Mouse (Mus musculus) v-Abl transformed pro-B cells (cell line): ENCODE data around the gene Rab11fip4.

ENCODE experiments used
- in situ Hi-C, 2 experiments: fragments of 400-800 bp; cut with MboI; formaldehyde crosslinking; loops; one replicate each; pipeline ENCODE4 v1.15.1; 2025; ENCODE audit not compliant: unreplicated experiment in 2 of 2

Rab11fip4 gene

GRCm38 (mm10) chr11:79701466-79701865 lies 110.5 kb downstream of the Rab11fip4 start:
- in situ Hi-C loops = loop anchor here in 1 of 2 experiments (5.0 kb wide), 1 partner anchor 221 kb away; no protein-coding TSS in a partner anchor

- in situ Hi-C loops = loop anchor here in 1 of 2 experiments (5.0 kb wide), 1 partner anchor 220 kb away; no protein-coding TSS in a partner anchor
These were observed 111.1 kb downstream of the Rab11fip4 start for GRCm38 (mm10) chr11:79702092-79702491.

- in situ Hi-C loops = loop anchor here in 1 of 2 experiments (5.0 kb wide), 1 partner anchor 219 kb away; no protein-coding TSS in a partner anchor
These were observed 112.4 kb downstream of the Rab11fip4 start for GRCm38 (mm10) chr11:79703452-79703851.

GRCm38 (mm10) chr11:79703885-79704291 lies 112.9 kb downstream of the Rab11fip4 start:
- in situ Hi-C loops = loop anchor here in 1 of 2 experiments (5.0 kb wide), 1 partner anchor 218 kb away; no protein-coding TSS in a partner anchor

GRCm38 (mm10) chr11:79704318-79705150 lies 113.5 kb downstream of the Rab11fip4 start:
- in situ Hi-C loops = loop anchor here (5.0 kb wide), 1 partner anchor 218 kb away; no protein-coding TSS in a partner anchor

- in situ Hi-C loops = loop anchor here in 1 of 2 experiments (5.0 kb wide), 1 partner anchor 215 kb away; no protein-coding TSS in a partner anchor
These were observed 116.1 kb downstream of the Rab11fip4 start for GRCm38 (mm10) chr11:79707084-79707483.

- in situ Hi-C loops = no loop called here
These were observed 120.1 kb downstream of the Rab11fip4 start for GRCm38 (mm10) chr11:79710868-79711765.

GRCm38 (mm10) chr11:79711766-79712369 lies 120.9 kb downstream of the Rab11fip4 start:
- in situ Hi-C loops = no loop called here

- in situ Hi-C loops = no loop called here
These were observed 122.2 kb downstream of the Rab11fip4 start for GRCm38 (mm10) chr11:79713184-79713583.

GRCm38 (mm10) chr11:79713678-79714077 lies 122.7 kb downstream of the Rab11fip4 start:
- in situ Hi-C loops = no loop called here

- in situ Hi-C loops = no loop called here
These were observed 123.2 kb downstream of the Rab11fip4 start for GRCm38 (mm10) chr11:79714082-79714742.

GRCm38 (mm10) chr11:79714743-79715110 lies 123.7 kb downstream of the Rab11fip4 start:
- in situ Hi-C loops = no loop called here

GRCm38 (mm10) chr11:79715316-79715715 lies 124.3 kb downstream of the Rab11fip4 start:
- in situ Hi-C loops = no loop called here

GRCm38 (mm10) chr11:79715733-79716452 lies 124.9 kb downstream of the Rab11fip4 start:
- in situ Hi-C loops = no loop called here

GRCm38 (mm10) chr11:79716453-79716749 lies 125.4 kb downstream of the Rab11fip4 start:
- in situ Hi-C loops = no loop called here

- in situ Hi-C loops = no loop called here
These were observed 126.3 kb downstream of the Rab11fip4 start for GRCm38 (mm10) chr11:79717271-79717670.

- in situ Hi-C loops = no loop called here
These were observed 126.8 kb downstream of the Rab11fip4 start for GRCm38 (mm10) chr11:79717801-79718200.

GRCm38 (mm10) chr11:79718202-79718601 lies 127.2 kb downstream of the Rab11fip4 start:
- in situ Hi-C loops = no loop called here

GRCm38 (mm10) chr11:79718829-79719346 lies 127.9 kb downstream of the Rab11fip4 start:
- in situ Hi-C loops = no loop called here
